ENCODE assay signal across 21 mouse cellular contexts in genomic region chr8:104184905-104185304, GRCm38 (mm10). TPM values are rescaled to one million over a fixed set of nuclear protein-coding genes. Genes with fewer than 3 reads are reported as not detected.
DNase-seq lines count a peak whose midpoint lies in the region; ATAC-seq and TF ChIP-seq lines count a peak whose summit lies in the region.
"Had no signal": no experiment of that assay in that cellular context is flagged by ENCODE, and none has a peak within 500 bp of the region (broad histone marks: within the 10 kb centered on the region; RNA-seq: fewer than 3 reads in every experiment).

No protein-coding gene starts in this region.

- DNase-seq in kidney, postnatal 10 days: peak; percentile 20
- DNase-seq in kidney, postnatal 25 days: no peak
- DNase-seq in lung, postnatal 10 days: peak; percentile 15
- no peak for DNase-seq in lung, adult 2 months
- DNase-seq in MN1 (ENCODE audit: low spot score): peak; percentile 29
- DNase-seq in right cerebral cortex, postnatal 14 days: no peak
- DNase-seq: adrenal gland, adult 2 months; cerebellum, adult 11-12 months; gastrocnemius, postnatal 36 days; heart, postnatal 4 days; right cerebral cortex, adult 18-20 months; thymus, postnatal 14 days had no signal

- no peaks in the 10 kb centered on the region for H3K36me3 ChIP-seq in hindbrain, embryonic 16.5 days (ENCODE audit: control insufficient read depth, insufficient read depth, low read length)
- no peaks in the 10 kb centered on the region for H3K36me3 ChIP-seq in forebrain, embryonic 15.5 days
- H3K36me3 ChIP-seq: embryonic facial prominence, embryonic 13.5 days; forebrain, embryonic 10.5 days; midbrain, embryonic 15.5 days had no signal

- 40% methylated on average over 6 of the region's 6 CpGs for WGBS in lung, adult 2 months
- WGBS in hindbrain, embryonic 16.5 days: 20% methylated on average over 6 of the region's 6 CpGs
- WGBS in forebrain, embryonic 15.5 days: 44% methylated on average over 6 of the region's 6 CpGs

- H3K9ac ChIP-seq in hindbrain, embryonic 16.5 days (ENCODE audit: low read depth, low read length): no peak overlapping the region
- H3K9ac ChIP-seq in forebrain, embryonic 15.5 days (replicated peaks): no peak overlapping the region
- H3K9ac ChIP-seq: embryonic facial prominence, embryonic 13.5 days; midbrain, embryonic 15.5 days had no signal

- no peaks in the 10 kb centered on the region for H3K9me3 ChIP-seq in hindbrain, embryonic 16.5 days (ENCODE audit: control insufficient read depth, low read length)
- H3K9me3 ChIP-seq in forebrain, embryonic 15.5 days: no peaks in the 10 kb centered on the region
- H3K9me3 ChIP-seq: embryonic facial prominence, embryonic 13.5 days; forebrain, embryonic 10.5 days; midbrain, embryonic 15.5 days had no signal

- H3K4me2 ChIP-seq in hindbrain, embryonic 16.5 days (ENCODE audit: low read length): no peak overlapping the region
- no peak overlapping the region for H3K4me2 ChIP-seq in forebrain, embryonic 15.5 days (replicated peaks)
- H3K4me2 ChIP-seq: embryonic facial prominence, embryonic 13.5 days; heart, embryonic 11.5 days; midbrain, embryonic 15.5 days had no signal

- H3K27me3 ChIP-seq in hindbrain, embryonic 16.5 days (replicated peaks; ENCODE audit: control insufficient read depth, insufficient read depth, low read length): no peaks in the 10 kb centered on the region
- H3K27me3 ChIP-seq in forebrain, embryonic 15.5 days: no peaks in the 10 kb centered on the region
- H3K27me3 ChIP-seq: embryonic facial prominence, embryonic 13.5 days; midbrain, embryonic 15.5 days had no signal

- no peak for TF ChIP-seq POLR2A in lung, adult 2 months (IDR thresholded peaks at IDR 0.05; ENCODE audit: borderline replicate concordance, extremely low read depth, low read depth, low read length)

- no peaks in the 10 kb centered on the region for H3K4me1 ChIP-seq in lung, adult 2 months (ENCODE audit: control insufficient read depth, insufficient read depth, low read length)
- no peaks in the 10 kb centered on the region for H3K4me1 ChIP-seq in hindbrain, embryonic 16.5 days (ENCODE audit: control insufficient read depth, insufficient read depth, low read depth, low read length)
- H3K4me1 ChIP-seq in forebrain, embryonic 15.5 days: no peaks in the 10 kb centered on the region
- H3K4me1 ChIP-seq: midbrain, embryonic 15.5 days had no signal

- TF ChIP-seq CTCF in lung, adult 2 months (IDR thresholded peaks at IDR 0.05; ENCODE audit: insufficient read depth, low read length): no peak

- ATAC-seq in hindbrain, embryonic 16.5 days: peak; percentile 21
- ATAC-seq in forebrain, embryonic 15.5 days (replicated peaks): no peak
- ATAC-seq: intestine, postnatal 0 days; midbrain, embryonic 15.5 days had no signal

- no peak overlapping the region for H3K27ac ChIP-seq in hindbrain, embryonic 16.5 days (ENCODE audit: low read depth, low read length)
- no peak overlapping the region for H3K27ac ChIP-seq in forebrain, embryonic 15.5 days (replicated peaks)
- H3K27ac ChIP-seq: embryonic facial prominence, embryonic 13.5 days; forebrain, embryonic 10.5 days; left cerebral cortex, adult 2 months; midbrain, embryonic 15.5 days had no signal

- no peak overlapping the region for H3K4me3 ChIP-seq in lung, adult 2 months (replicated peaks; ENCODE audit: extremely low read depth, low read depth, low read length)
- H3K4me3 ChIP-seq in hindbrain, embryonic 16.5 days (ENCODE audit: low read length): no peak overlapping the region
- H3K4me3 ChIP-seq in forebrain, embryonic 15.5 days: no peak overlapping the region
- H3K4me3 ChIP-seq: embryonic facial prominence, embryonic 13.5 days; forebrain, embryonic 10.5 days; left cerebral cortex, adult 2 months; midbrain, embryonic 15.5 days had no signal

RNA-seq across cellular contexts. Expression of gene Bean1, which starts 14.7 kb away (rescaled TPM):
- 0.62 and 1.3 TPM in 2 replicates for polyA plus RNA-seq in lung, adult 2 months (2012; rRNA removed)
- polyA plus RNA-seq in hindbrain, embryonic 16.5 days (2015; fragmentation: Nextera tagmentation; extraction: Ambion mirVana): 7.8 and 8.8 TPM in 2 replicates
- polyA plus RNA-seq in forebrain, embryonic 15.5 days (2015; fragmentation: Nextera tagmentation; extraction: Ambion mirVana): 2.1 and 2.2 TPM in 2 replicates
- polyA plus RNA-seq: liver, adult 2 months had no signal

Comparison
In these comparisons a context has a peak if more than half of its experiments do, and no peak if none do; other contexts are left out.
1. DNase-seq: peak in kidney, postnatal 10 days (single experiment), lung, postnatal 10 days (single experiment) and MN1 (single experiment); none in kidney, postnatal 25 days (0 of 2), lung, adult 2 months (single experiment) and right cerebral cortex, postnatal 14 days (single experiment).